Mouse (Mus musculus) forebrain, embryonic 12.5 days (tissue): ENCODE results near the gene Arl15. TPM values are rescaled to one million over a fixed set of nuclear protein-coding genes. Genes with fewer than 3 reads are reported as not detected.

Experiments used
- ATAC-seq: fragments of 200-750 bp; cut with Nextera tagmentation; 2 replicates; pipeline ENCODE4 v1.8.0; 2017; ENCODE audit warnings: moderate TSS enrichment; ENCODE audit not compliant: low FRiP score
- H3K27ac ChIP-seq: fragments of 300-500 bp; sonication (generic); 2 replicates; pipeline ENCODE4 v1.5.1; 2016; ENCODE audit warnings: mild to moderate bottlenecking
- H3K27me3 ChIP-seq: fragments of 300-500 bp; sonication (generic); 2 replicates; pipeline ENCODE4 v1.6.1; 2016; ENCODE audit warnings: mild to moderate bottlenecking
- H3K36me3 ChIP-seq: fragments of 300-500 bp; sonication (generic); replicated peaks from 2 replicates; pipeline ENCODE4 v1.6.1; 2016; ENCODE audit warnings: mild to moderate bottlenecking
- H3K4me1 ChIP-seq: fragments of 300-500 bp; sonication (generic); 2 replicates; pipeline ENCODE4 v1.6.1; 2016
- H3K4me2 ChIP-seq: fragments of 300-500 bp; sonication (generic); 2 replicates; pipeline ENCODE4 v1.6.1; 2016; ENCODE audit warnings: mild to moderate bottlenecking, moderate library complexity
- H3K4me3 ChIP-seq: fragments of 300-500 bp; sonication (generic); replicated peaks from 2 replicates; pipeline ENCODE4 v1.5.1; 2016; ENCODE audit warnings: mild to moderate bottlenecking
- H3K9ac ChIP-seq: fragments of 300-500 bp; sonication (generic); 2 replicates; pipeline ENCODE4 v1.6.1; 2016; ENCODE audit warnings: mild to moderate bottlenecking
- H3K9me3 ChIP-seq: fragments of 300-500 bp; sonication (generic); 2 replicates; pipeline ENCODE4 v1.6.1; 2016
- WGBS: fragments of 180-500 bp; shearing (Covaris S2); methylation state at CpG from one replicate; pipeline ENCODE4 v1.1.7; 2016; 5-methylcytosine and 5-hydroxymethylcytosine counted together
- polyA plus RNA-seq: library from polyadenylated mRNA; unstranded; fragments of >200 nt; fragmentation: Nextera tagmentation; extraction: Ambion mirVana; gene quantifications from 2 replicates; pipeline ENCODE4 v1.2.1, GENCODE M21; 2016

Gene Arl15
- polyA plus RNA-seq, 1 experiment from 2014 or later, result 16.9 TPM

DNA sequence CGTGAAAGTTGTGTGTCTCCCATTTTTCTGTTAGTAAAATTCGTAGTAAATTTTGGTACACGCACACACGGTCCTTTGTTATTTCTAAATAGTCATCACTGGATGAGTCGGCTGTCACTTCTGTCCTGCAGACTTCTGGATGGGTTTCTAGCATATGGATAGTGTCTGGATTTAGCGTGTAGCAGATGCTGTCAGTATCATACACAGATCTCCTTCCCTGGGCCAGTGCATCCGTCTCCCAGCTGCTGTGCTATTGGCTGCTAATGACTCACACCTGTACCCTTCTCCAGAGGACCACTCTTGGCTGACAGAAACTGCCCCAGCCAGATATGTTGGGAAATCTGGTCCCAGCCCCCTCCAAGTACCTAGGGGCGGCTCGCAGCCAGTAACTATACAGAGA is 170.6 kb downstream of the Arl15 start:
- Histone ChIP-seq H3K4me2 (no peak overlapping the region), H3K9me3 (no peaks in the 10 kb centered on the region), H3K27me3 (no peaks in the 10 kb centered on the region), H3K4me1 (no peaks in the 10 kb centered on the region), H3K27ac (no peak overlapping the region), H3K36me3 (peaks cover 3% of the 10 kb centered on the region), H3K9ac (no peak overlapping the region), H3K4me3 (no peak overlapping the region)
- ATAC-seq, result no peak
- WGBS, result 89% methylated on average over 9 of the region's 9 CpGs

DNA sequence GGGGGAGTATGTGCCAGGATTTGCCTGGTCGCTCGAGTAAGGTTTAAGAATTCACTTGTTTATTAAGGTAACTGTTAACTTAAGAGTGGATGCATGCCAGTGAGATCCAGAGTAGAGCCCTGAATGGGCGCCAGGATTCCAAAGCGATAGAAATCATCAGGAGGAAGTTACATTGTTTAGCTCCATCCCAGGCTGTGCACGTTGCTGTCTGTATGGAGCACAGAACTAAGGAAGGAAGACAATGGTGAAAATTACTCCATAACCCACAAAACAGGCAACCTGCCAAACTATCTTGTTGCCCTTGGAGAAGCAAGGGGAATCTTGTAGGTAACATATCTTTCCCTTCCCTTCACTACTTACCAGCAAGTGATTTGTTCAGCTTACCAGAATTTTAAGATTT is 176.4 kb downstream of the Arl15 start:
- 0 out of 2 replicates have a peak, but pooled peaks cover 3% of the 10 kb centered on the region for H3K27me3 ChIP-seq
- no peak for ATAC-seq
- no peak overlapping the region for H3K27ac ChIP-seq
- no peak overlapping the region for H3K4me3 ChIP-seq
- no peak overlapping the region for H3K4me2 ChIP-seq
- H3K36me3 ChIP-seq, result peaks cover 3% of the 10 kb centered on the region
- H3K4me1 ChIP-seq, result peaks cover 9% of the 10 kb centered on the region
- no peaks in the 10 kb centered on the region for H3K9me3 ChIP-seq
- H3K9ac ChIP-seq, result no peak overlapping the region
- 70% methylated on average over 5 of the region's 5 CpGs for WGBS

DNA sequence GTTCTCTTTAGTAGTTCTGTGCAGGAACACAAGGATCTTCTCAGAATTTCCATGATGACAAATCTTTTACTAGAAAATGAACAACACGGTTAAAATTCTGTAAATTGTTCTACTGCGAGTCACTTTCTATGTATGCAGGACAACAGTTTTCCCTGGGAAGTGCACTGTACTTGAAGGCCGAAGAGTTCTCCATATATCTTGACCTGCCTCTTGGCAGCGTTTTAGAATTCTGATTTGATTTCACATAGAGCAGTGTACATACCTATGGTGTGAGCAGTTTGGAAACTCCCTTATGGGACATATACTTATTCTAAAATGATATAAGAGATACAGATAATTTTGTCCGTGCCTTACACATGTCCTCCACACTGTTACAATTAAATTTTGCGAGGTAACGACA is 178.1 kb downstream of the Arl15 start:
- WGBS, result 92% methylated on average over 7 of the region's 7 CpGs
- no peak overlapping the region for H3K4me2 ChIP-seq

DNA sequence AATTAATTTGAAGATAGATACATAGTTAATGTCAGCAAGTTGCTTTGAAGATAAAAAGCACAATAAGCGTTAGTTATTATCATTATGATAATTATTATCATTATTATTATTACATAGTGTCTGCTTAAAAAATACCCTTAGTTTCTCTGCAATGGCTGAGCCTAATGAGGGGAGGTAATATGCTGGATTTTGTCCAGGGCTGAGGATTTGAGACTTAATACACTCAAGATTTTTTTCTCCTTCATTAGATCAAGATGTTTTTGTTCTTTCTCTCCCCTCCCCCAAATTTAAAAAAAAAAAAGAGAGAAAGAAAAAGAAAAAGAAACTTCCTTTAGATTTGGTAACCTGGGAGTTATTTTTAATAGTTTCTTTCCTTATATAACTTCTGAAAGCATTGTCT is 180.6 kb downstream of the Arl15 start:
- 55% methylated on average over 1 of the region's 1 CpGs for WGBS
- H3K9me3 ChIP-seq, result no peaks in the 10 kb centered on the region
- H3K4me1 ChIP-seq, result peaks cover 17% of the 10 kb centered on the region
- 0 out of 2 replicates have a peak, but pooled peaks cover 6% of the 10 kb centered on the region for H3K27me3 ChIP-seq
- no peak for ATAC-seq
- no peak overlapping the region for H3K4me3 ChIP-seq
- no peak overlapping the region for H3K27ac ChIP-seq
- H3K4me2 ChIP-seq, result no peak overlapping the region
- no peak overlapping the region for H3K9ac ChIP-seq
- no peaks in the 10 kb centered on the region for H3K36me3 ChIP-seq

More for the DNA sequence above, 178.1 kb downstream of the Arl15 start:
- H3K27me3 ChIP-seq, result 0 out of 2 replicates have a peak, but pooled peaks cover 3% of the 10 kb centered on the region
- no peak overlapping the region for H3K4me3 ChIP-seq
- H3K27ac ChIP-seq, result no peak overlapping the region
- H3K9ac ChIP-seq, result no peak overlapping the region
- peaks cover 3% of the 10 kb centered on the region for H3K36me3 ChIP-seq
- ATAC-seq, result no peak
- H3K9me3 ChIP-seq, result no peaks in the 10 kb centered on the region
- H3K4me1 ChIP-seq, result peaks cover 12% of the 10 kb centered on the region

DNA sequence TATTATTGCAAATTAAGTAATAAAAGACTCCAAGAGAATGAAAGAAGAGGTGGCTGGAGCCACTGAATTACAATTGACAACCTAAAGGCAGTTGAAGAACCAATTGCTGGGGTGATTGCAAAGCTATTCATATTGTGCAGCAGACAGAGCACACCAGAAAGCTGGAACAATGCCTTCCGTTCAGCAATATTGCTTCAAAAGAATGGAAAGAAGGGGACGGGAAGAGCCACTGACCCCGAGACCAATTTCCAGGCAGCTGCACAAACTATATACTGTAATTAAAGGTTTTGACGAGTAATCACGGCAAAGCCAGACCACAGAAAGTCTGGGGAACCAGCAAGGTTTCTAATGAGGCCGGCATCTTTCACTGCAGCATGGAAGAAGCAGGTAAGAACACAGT is 181.4 kb downstream of the Arl15 start:
- Histone ChIP-seq H3K27me3 (0 out of 2 replicates have a peak, but pooled peaks cover 6% of the 10 kb centered on the region), H3K4me3 (no peak overlapping the region)

DNA sequence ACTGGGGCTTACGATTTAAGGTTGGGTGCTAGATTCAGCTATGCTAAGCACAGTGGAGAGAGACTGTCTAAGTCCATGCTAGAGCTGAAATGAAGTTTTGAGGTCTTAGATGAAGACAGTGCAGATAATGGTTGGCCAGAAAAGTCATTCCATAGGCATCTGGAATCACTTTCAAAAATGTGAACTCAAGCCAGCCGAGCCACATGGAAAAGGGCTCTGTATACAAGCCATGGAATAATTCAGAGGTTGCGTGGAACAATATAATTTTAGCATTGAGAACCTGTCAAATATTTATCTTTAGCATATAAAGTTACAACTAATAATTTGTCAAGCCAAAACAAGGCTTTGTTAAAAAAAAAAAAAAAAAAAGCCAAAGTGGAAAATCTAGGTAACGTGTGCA is 182.6 kb downstream of the Arl15 start:
- peaks cover 34% of the 10 kb centered on the region for H3K4me1 ChIP-seq
- H3K4me2 ChIP-seq, result no peak overlapping the region
- no peak overlapping the region for H3K9ac ChIP-seq
- no peak overlapping the region for H3K27ac ChIP-seq
- no peak for ATAC-seq
- no peak overlapping the region for H3K4me3 ChIP-seq
- H3K9me3 ChIP-seq, result no peaks in the 10 kb centered on the region
- H3K36me3 ChIP-seq, result no peaks in the 10 kb centered on the region
- 0 out of 2 replicates have a peak, but pooled peaks cover 6% of the 10 kb centered on the region for H3K27me3 ChIP-seq
- WGBS, result 91% methylated on average over 4 of the region's 4 CpGs

More for the DNA sequence above, 181.4 kb downstream of the Arl15 start:
- Histone ChIP-seq H3K9ac (no peak overlapping the region), H3K36me3 (no peaks in the 10 kb centered on the region), H3K4me2 (peak overlapping the region; percentile 11; the same call in 1 of the 2 replicates), H3K9me3 (no peaks in the 10 kb centered on the region), H3K4me1 (peaks cover 23% of the 10 kb centered on the region), H3K27ac (peak overlapping the region; percentile 26; the same call in 1 of the 2 replicates)
- ATAC-seq, result peak; percentile 59; the same call in 1 of the 2 replicates
- WGBS, result 3% methylated on average over 6 of the region's 6 CpGs

DNA sequence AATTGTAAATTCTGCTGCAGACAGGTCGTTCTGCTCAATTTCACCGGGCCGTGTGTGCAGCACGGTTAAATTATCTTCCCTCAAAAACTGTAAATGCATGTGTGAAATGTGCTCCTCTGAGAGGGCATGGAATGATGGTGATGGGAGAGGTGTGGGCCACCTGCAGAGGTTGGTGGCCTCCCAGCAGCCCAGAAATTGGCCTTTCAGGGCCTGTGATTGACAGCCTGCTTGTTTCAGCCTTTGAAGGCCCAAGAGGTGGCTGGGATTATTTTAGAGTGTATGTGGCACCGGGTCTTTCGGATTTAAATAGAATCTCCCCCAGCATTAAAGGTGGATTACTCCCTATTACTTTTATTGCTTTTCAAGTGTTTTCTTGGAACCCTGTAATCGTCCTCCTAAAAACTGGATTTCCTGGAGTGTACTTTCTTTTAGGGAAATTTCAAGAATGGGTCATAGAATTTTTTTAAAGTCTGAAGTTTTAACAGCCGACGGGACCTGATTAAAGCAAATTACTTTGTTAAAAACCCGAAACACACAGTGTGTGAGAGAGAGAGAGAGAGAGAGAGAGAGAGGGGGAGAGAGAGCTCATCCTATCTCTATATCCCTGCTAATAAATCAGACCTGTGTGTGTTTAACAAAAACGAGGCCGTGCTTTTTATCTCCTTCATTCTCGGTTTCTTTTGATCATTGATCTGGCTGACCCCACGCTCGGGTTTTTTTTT is 186.6 kb downstream of the Arl15 start:
- H3K4me1 ChIP-seq, result peaks cover 33% of the 10 kb centered on the region
- H3K27ac ChIP-seq, result no peak overlapping the region
- H3K9me3 ChIP-seq, result no peaks in the 10 kb centered on the region
- no peaks in the 10 kb centered on the region for H3K36me3 ChIP-seq
- H3K27me3 ChIP-seq, result 0 out of 2 replicates have a peak, but pooled peaks cover 3% of the 10 kb centered on the region
- WGBS, result 15% methylated on average over 15 of the region's 15 CpGs
- ATAC-seq, result peak; percentile 59; the same call in 1 of the 2 replicates
- H3K4me2 ChIP-seq, result peak overlapping the region; percentile 41
- H3K4me3 ChIP-seq, result no peak overlapping the region
- no peak overlapping the region for H3K9ac ChIP-seq

DNA sequence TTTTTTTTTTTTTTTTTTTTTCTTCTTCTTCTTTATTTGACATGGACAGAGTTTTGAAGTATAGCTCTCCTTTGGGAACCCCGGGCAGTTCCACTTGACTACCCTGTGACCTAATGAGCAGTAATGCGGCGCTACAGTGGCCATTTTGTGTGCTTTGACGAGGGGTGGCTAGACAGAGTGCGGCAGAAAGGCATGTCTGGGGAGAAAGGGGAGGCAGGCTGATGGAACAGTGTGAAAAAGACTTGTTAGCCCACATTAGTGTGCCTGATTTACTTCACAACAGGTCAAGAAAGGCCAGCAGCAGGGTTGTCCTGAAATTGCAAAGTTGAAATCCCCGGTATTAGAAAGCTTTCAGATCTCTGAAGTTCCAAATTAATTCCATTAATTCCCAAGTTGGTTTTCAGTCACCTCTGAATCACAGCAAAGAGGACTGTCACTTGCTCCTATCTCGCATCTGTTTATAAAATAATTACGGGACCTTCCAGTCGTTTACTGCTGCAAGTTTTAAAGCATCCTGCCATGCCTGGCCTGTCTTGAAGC is 187.2 kb downstream of the Arl15 start:
- Histone ChIP-seq H3K27ac (0 out of 2 replicates have a peak overlapping the region, but pooled peaks have one; percentile 13), H3K4me1 (peaks cover 32% of the 10 kb centered on the region), H3K4me2 (peak overlapping the region; percentile 41), H3K4me3 (no peak overlapping the region), H3K9ac (no peak overlapping the region), H3K36me3 (no peaks in the 10 kb centered on the region), H3K9me3 (no peaks in the 10 kb centered on the region), H3K27me3 (0 out of 2 replicates have a peak, but pooled peaks cover 3% of the 10 kb centered on the region)
- peak; percentile 83 for ATAC-seq
- 8% methylated on average over 9 of the region's 9 CpGs for WGBS

DNA sequence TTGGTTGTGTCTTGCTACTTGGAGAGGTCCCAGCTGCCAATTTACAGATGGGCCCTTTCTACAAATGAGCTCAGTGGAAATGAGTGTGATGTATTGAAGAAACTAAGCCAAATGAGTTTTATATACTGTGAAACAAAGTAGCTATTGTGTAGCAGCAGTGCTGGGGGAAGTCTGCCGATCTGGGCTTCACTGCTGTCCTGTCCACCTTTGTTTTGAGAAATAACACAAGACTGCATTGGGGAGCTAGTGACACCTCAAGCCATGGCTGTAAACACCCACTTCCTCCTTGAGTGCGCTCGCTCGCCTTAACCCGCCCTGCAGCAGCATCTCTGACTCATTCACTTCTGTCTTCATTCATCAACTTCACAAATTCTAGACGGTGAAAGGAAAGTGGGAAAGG is 189.3 kb downstream of the Arl15 start:
- no peak for ATAC-seq
- 41% methylated on average over 6 of the region's 6 CpGs for WGBS

DNA sequence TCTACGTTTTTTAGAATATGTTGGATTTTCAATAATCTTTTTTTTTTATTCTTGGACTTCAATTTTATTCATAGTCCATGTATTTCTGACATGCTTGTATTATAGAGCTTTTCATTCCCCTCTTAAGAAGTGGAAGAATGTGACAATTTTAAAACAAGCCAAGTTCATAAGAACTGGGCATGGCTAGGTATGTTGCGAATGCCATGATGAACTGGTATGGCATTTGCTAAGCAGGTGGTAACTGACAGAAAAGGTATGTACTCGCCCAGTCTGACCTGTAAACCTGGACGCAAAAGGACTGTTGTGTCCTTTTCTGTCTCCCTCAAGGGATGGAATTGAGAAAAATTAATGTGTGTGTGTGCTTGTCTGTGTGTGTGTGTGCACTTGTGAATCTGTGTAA is 190.2 kb downstream of the Arl15 start:
- H3K4me2 ChIP-seq, result no peak overlapping the region
- H3K27ac ChIP-seq, result no peak overlapping the region
- ATAC-seq, result no peak
- 94% methylated on average over 4 of the region's 4 CpGs for whole genome bisulfite sequencing
- no peak overlapping the region for H3K4me3 ChIP-seq
- no peaks in the 10 kb centered on the region for H3K36me3 ChIP-seq
- H3K27me3 ChIP-seq, result 0 out of 2 replicates have a peak, but pooled peaks cover under 1% of the 10 kb centered on the region
- peaks cover 31% of the 10 kb centered on the region for H3K4me1 ChIP-seq
- H3K9me3 ChIP-seq, result no peaks in the 10 kb centered on the region
- no peak overlapping the region for H3K9ac ChIP-seq

More for the DNA sequence above, 189.3 kb downstream of the Arl15 start:
- H3K9me3 ChIP-seq, result no peaks in the 10 kb centered on the region
- no peak overlapping the region for H3K4me2 ChIP-seq
- H3K27ac ChIP-seq, result no peak overlapping the region
- no peak overlapping the region for H3K9ac ChIP-seq
- H3K4me1 ChIP-seq, result peaks cover 32% of the 10 kb centered on the region
- H3K27me3 ChIP-seq, result 0 out of 2 replicates have a peak, but pooled peaks cover 3% of the 10 kb centered on the region
- H3K4me3 ChIP-seq, result no peak overlapping the region
- no peaks in the 10 kb centered on the region for H3K36me3 ChIP-seq

DNA sequence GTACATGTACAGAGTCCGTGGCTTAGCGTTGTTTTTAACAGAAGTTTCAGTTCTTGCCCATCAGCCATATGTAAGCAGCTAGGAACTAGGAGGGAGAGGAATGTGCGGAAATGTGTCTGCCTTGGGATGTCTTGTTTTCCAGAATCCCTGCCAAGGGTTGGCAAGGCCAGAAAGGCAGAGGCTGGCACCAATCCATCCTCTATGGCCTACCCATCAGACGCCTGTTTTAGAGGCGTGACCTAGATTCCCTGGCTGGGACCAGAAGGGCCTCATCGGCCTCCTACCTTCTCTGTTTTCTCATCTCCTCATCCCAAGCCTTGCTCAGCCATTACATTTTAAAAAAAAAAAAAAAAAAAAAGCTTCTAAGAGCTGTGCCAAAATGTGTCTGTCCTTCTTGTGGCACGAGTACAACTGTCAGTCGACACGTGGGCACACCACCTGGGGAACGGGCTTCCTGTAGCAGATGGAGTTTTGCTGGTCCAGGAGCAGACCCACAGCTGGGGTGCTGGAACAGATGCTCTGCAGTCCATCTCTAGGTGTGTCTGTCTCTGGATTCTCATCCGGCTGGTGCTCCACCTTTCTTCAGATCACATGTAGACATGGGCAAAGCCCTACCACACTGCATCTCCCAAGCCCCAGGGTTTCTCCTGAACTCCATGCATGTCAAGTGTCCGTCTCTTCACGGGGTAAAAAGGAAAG is 192.7 kb downstream of the Arl15 start:
- ATAC-seq, result no peak

DNA sequence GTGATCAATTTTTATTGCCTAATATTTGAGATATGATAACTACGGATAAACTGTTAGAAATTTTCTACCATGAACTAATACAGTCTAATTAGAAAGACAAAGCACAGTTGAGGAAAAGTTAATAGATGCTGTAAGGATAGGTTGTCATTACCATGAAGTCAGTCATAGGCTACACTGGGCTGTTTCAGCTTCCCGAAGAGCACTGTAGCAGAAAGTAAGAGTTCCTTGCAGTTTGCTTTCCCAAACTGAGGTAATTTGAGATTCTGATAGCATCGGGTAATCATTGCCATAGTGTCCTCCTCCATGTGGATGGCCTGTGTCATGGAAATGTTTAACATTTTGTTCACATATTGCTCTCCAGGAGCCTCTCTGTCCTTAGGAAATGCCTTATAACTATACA is 195.9 kb downstream of the Arl15 start:
- H3K9ac ChIP-seq, result no peak overlapping the region
- H3K36me3 ChIP-seq, result no peaks in the 10 kb centered on the region
- peaks cover 7% of the 10 kb centered on the region; the same call in 1 of the 2 replicates for H3K4me1 ChIP-seq
- H3K4me3 ChIP-seq, result no peak overlapping the region
- no peaks in the 10 kb centered on the region for H3K27me3 ChIP-seq
- ATAC-seq, result no peak
- H3K27ac ChIP-seq, result no peak overlapping the region
- H3K9me3 ChIP-seq, result no peaks in the 10 kb centered on the region
- H3K4me2 ChIP-seq, result no peak overlapping the region
- 85% methylated on average over 3 of the region's 3 CpGs for WGBS

More for the DNA sequence above, 192.7 kb downstream of the Arl15 start:
- WGBS, result 93% methylated on average over 13 of the region's 13 CpGs
- no peak overlapping the region for H3K4me3 ChIP-seq
- H3K4me2 ChIP-seq, result no peak overlapping the region
- no peak overlapping the region for H3K27ac ChIP-seq
- H3K9me3 ChIP-seq, result no peaks in the 10 kb centered on the region
- peaks cover 7% of the 10 kb centered on the region for H3K4me1 ChIP-seq
- H3K27me3 ChIP-seq, result no peaks in the 10 kb centered on the region
- no peaks in the 10 kb centered on the region for H3K36me3 ChIP-seq
- no peak overlapping the region for H3K9ac ChIP-seq
